Mouse (Mus musculus) kidney, postnatal 36 days (tissue): ENCODE measurements around the gene Nemf.
"Not testable (repeated sequence)": the region's sequence is repeated elsewhere in the genome, so short reads cannot be mapped to it uniquely, and the experiment has no call there.

Source experiments
- DNase-seq, 2 experiments: peaks; one replicate each; pipeline ENCODE4 v3.0.0; 2021 to 2022; ENCODE audit warnings: mixed read lengths in 2 of 2

Nemf gene

GRCm38 (mm10) chr12:69356546-69357299 is at the start of gene Nemf:
Gene Nemf (minus strand): TSS chr12:69357165.
- DNase-seq, result peak; percentile 91 to 93

- DNase-seq, result no peak
Measured at GRCm38 (mm10) chr12:69402594-69403167, 45.7 kb upstream of the Nemf start.

DNA sequence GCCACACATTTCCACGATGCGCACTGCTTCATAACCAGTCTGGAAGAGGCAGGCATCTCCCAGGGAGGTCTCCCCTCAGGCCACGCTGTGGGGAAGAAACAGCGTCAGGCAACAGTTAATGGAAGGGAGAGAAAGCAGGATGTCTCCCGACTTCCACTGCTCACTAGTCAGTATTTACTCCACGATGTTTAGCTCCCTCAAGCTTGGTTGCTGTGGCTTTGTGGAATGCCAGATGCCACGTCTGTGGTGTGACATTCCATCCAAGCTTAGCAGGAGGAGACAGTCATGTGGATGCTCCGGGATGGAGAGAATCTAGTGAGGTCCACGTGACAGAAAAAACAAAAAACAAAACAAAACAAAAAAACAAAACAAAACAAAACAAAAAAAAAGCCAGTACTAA is 45.1 kb upstream of the Nemf start:
- DNase-seq, result no peak

DNA sequence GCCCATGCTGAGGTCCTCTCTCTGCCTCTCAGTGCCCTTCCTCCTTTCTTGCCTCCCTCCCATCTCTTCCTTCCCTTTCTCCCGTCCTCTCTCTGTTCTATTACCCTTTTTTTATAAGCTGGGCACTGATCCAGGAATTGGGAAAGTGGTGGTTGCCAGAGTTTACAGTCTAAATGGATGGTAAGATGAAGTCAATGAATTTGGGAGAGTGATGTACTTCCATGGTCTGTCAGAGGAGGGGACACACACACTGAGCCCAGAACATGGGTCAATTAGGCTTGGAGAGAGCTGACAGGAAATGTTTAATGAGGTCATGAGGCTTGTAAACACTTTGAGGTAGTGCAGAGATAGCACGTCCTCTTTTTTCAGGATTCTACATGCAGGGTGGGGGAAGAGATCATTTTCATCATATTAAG is 43.9 kb upstream of the Nemf start:
- no peak for DNase-seq

- DNase-seq, result no peak
Measured at GRCm38 (mm10) chr12:69400367-69400766, 43.4 kb upstream of the Nemf start.

DNA sequence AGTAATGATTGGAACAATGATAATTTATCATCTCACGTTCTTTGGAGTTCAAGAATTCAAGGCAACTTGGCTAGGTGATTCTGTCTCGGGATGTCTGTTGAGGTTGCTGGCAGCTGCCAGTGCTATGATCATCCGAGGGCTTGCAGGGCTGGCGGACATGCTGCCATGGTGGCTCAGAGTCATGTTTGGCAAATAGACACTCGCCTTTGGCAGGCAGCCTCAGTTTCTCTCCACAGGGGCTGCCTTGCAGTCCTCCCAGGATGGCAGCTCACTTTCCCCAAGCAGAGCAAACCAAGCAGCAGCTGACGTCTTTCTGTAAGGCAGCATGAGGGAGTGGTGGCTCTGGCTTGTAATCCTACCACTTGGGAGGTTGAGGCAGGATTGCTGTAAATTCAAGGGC is 37.5 kb upstream of the Nemf start:
- no peak for DNase-seq

DNA sequence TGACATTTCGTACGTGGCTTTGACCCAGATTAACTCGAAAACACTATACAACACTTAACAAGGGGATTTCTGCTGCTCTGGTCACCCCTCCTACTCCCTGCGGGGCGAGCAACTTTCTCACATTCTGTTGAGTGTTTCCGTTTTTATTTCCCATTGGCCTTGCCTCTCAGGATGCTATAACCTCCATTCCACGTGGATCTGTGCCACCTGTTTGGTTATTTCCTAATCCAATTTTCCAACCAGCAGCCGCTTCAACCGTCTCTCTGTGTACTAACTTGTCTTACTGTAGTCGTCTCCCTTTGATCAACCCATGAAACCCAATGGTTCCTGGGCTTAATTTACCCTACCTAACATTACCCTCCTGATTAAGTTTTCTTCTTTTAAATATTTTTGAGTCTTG is 36.1 kb upstream of the Nemf start:
- no peak for DNase-seq

DNA sequence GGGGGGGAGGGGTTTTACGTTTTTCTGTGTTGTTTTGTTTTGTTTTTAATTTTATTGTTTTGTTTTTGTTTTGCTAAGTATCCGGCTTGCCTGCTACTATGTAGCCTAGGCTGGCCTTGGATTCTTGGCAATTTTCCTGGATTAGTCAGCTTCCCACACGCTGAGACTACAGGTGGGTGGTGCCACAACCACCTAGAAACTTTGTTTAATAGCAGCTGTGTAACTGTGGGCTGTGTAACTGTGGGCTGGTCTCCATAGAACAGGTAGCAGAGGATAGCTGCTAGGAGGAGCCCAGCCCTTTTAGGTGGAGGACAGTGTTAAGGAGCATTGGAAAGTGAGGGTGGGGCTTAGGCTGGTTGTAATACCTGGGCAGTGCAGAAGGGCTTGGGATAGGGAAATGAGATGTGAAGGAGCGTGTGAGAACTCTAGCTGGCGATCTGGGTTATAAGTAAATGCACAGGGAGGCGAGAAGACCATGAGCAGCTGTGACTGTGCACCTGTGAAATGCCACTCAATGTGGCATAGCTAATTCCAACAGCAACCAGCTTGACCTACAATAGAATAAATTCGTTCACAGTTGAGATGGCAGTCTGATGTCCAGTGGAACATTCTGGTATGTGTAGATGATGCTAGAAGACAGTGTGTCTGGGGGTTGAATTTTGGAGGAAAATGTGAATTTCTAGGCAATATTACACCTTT is 33.2 kb upstream of the Nemf start:
- no peak for DNase-seq

DNA sequence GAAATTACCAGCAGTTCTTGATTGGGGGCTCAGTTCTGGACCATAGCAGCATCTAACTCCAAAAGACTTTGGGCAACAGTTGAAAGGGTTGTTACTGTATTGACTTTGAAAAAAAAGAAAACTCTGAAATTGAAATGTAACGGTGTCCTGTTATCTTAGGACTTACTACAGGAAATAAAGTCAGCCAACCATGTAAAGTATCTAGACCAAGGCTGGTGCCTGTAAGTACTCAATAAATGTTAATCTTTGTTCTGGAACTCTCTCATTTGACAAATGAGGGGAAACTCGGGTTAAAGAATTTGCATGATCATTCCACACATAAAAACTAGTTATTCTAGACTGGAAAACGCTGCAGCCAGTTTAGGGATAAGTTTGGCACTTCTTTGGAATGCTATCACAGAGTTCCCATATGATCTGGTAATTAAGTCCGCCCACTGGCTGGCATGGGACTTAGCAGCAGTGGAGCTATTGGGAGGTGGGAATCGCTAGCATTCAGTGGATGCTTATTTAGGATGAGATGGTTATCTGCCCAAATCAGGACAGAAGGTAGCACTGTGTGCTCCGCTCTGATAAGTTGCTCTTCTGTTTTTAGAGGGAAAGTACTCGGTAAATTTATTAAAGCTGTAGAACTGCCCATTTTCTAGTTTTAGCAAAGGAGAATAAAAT is 32.4 kb upstream of the Nemf start:
- no peak for DNase-seq

- DNase-seq, result no peak
Measured at GRCm38 (mm10) chr12:69388321-69388869, 31.4 kb upstream of the Nemf start.

- not testable (repeated sequence) for DNase-seq
Measured at GRCm38 (mm10) chr12:69386281-69386732, 29.3 kb upstream of the Nemf start.

DNA sequence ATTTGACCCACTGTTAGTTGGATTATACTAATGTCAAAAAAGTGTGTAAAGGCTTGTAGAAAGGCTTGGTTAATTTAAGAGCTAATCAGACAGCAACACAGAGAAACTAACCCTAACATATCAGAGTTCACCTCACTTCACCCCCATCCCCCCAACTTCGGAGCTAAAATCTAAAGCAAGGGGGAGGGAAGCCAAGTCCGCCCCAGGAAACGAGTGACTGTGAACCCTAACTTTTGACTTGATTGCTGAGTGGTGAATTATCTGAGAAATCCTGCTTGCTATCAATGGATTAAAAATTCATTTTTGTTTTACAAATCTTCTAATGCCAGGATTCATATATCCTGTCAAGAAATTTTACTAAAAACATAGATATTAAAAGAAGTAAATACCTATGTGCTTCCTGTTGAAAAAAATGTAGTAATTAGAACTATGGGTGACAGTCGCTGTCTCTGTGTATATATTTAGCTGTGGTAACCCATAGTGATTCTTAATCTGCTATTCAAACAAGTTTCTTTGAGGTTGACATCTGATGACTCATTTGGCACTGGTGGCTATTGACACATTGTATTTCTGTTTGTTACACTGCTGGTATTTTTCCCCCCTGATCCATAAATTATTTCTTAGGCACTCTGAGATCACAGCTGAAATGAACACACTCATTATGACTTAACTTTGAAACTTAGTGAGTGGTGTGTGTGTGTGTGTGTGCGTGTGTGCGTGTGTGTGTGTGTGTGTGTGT is 28.7 kb upstream of the Nemf start:
- DNase-seq, result no peak

DNA sequence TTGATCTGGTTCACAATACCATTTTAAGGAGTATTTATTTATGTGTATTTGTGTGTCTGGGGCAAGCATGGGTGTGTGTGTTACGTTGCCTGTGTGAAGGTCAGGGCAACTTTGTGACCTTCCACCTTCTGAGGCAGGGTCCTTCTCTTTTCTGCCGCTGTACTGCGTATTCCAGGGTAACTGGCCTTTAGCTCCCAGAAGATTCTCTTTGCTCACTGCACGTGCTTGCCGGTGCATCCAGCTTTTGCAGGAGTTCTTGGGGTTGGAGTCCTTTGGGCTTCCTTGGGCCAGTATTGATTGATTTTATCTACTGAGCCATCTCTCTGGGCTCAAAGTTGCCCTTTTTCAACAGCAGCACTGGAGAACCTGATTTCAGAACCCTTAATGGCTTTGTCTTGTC is 27.6 kb upstream of the Nemf start:
- no peak for DNase-seq

DNA sequence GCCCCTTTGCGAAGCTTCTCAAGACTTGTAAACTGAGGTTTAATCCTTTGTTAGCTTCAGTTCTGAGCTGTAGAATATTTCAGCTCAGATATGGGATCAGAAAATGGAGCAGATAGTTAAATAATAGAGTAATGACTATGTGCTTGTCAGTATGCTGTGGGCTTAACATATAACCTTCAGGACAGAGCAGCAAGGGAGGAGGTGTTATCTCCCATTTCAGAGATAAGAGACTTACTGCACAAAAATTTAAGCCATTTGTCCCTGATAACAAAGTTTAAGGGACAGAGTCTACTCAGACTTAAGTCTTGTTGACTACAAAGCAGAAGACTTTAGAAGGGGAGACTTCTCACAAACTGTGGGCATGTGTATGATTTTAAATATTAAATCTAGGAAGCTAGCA is 25.9 kb upstream of the Nemf start:
- DNase-seq, result no peak

DNA sequence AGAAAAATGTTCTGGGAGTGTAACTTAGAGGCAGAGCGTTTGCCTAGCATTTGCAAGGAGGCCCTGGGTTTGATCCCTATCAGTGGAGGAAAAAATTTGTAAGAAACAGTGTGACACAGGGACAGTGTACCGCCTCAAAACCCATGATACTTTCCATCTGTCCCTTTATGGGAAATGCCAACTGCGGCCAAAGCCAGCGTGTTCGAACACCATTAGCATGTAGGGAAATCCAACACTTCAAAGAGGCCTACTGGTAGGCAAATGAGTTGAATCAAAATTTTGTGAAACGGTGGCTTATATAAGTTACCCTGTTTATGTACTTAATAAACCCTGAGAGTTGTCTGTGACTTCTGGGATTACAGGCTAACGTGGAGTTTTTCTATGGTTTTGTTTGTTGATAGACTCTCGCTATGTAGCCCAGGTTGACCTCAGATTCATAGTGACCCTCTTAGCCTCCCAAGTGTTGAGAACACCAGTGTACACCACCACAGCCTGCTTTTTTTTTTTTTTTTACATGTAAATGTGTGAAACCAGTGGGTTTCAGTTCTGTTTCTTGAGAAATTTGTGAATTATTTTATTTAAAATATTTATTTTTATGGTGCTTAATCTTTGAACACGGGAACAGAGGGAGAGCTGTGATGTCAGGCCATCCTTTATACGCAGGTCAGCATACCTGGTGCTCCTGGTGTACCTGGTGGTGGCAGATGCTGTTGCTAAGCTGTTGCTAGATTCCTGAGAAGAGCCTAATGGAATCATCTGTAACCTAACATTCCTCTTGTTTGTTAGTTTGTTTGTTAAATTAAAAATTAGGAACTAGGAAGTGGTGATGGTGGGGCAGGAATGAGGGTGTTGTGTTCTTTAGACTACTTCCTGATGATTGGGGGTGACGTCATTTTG is 21.8 kb upstream of the Nemf start:
- no peak for DNase-seq

- not testable (repeated sequence) for DNase-seq
Measured at GRCm38 (mm10) chr12:69377636-69378035, 20.7 kb upstream of the Nemf start.

- no peak for DNase-seq
Measured at GRCm38 (mm10) chr12:69377188-69377587, 20.2 kb upstream of the Nemf start.

DNA sequence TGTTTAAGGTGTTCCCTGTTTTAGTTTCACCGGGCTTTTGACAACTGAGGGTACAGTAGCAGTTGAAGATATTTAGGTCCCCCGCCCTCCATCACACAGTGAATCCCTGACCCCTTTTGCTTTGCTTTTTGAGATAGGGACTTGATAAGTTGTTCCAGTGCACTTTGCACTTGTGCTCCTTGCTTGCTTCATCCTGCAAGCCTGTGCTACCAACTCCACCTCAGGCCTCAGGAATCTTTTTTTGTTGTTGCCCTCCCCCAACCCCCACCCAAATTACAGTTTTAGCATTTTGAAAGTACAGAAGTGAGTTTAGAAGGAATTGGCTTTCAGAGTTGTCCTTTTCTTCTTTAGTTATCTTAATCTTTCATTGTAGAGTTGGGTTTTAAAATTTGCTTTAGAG is 19.2 kb upstream of the Nemf start:
- DNase-seq, result no peak

- peak in 1 of 2 experiments; percentile 31 for DNase-seq
Measured at GRCm38 (mm10) chr12:69373850-69374766, 17.1 kb upstream of the Nemf start.

DNA sequence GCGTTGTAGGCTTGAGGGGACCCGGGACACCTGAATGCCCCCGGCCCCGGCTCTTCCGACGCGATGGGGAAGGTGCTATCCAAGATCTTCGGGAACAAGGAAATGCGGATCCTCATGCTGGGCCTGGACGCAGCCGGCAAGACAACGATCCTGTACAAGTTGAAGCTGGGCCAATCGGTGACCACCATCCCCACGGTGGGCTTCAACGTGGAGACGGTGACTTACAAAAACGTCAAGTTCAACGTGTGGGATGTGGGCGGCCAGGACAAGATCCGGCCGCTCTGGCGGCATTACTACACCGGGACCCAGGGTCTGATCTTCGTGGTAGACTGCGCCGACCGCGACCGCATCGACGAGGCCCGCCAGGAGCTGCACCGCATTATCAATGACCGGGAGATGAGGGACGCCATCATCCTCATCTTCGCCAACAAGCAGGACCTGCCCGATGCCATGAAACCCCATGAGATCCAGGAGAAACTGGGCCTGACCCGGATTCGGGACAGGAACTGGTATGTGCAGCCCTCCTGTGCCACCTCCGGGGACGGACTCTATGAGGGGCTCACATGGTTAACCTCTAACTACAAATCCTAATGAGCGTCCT is 15.9 kb upstream of the Nemf start:
- DNase-seq, result peak in 1 of 2 experiments; percentile 30
